Mouse (Mus musculus) CH12.LX (cell line): Measurements from ENCODE around the gene Cask.

Experiments used
- HCFC1 ChIP-seq: IDR thresholded peaks from 2 replicates; pipeline ENCODE4 v1.6.1; 2012; ENCODE audit warnings: low read depth, mild to moderate bottlenecking, inconsistent platforms, low read length, improper control_type of control experiment
- USF1 ChIP-seq: IDR thresholded peaks from 2 replicates; pipeline ENCODE4 v1.6.1; 2014; ENCODE audit warnings: low read depth, mild to moderate bottlenecking, inconsistent platforms, low read length, improper control_type of control experiment

- no peak for TF ChIP-seq USF1
- no peak for TF ChIP-seq HCFC1
Measured at GRCm38 (mm10) chrX:13729835-13730480, 121.2 kb downstream of the Cask start.
